Mouse (Mus musculus) c-Kit-positive CD71-positive TER-119-positive erythroid progenitor cells, embryonic 14.5 days (primary cell): ENCODE measurements around the gene Hyal2.
A peak's percentile ranks its signal among the peaks of the same experiment; 100 is the strongest.

Source experiments
- DNase-seq: peaks from one replicate; pipeline ENCODE4 v3.0.0-alpha.2; 2013; ENCODE audit warnings: low spot score

Hyal2 gene

DNA sequence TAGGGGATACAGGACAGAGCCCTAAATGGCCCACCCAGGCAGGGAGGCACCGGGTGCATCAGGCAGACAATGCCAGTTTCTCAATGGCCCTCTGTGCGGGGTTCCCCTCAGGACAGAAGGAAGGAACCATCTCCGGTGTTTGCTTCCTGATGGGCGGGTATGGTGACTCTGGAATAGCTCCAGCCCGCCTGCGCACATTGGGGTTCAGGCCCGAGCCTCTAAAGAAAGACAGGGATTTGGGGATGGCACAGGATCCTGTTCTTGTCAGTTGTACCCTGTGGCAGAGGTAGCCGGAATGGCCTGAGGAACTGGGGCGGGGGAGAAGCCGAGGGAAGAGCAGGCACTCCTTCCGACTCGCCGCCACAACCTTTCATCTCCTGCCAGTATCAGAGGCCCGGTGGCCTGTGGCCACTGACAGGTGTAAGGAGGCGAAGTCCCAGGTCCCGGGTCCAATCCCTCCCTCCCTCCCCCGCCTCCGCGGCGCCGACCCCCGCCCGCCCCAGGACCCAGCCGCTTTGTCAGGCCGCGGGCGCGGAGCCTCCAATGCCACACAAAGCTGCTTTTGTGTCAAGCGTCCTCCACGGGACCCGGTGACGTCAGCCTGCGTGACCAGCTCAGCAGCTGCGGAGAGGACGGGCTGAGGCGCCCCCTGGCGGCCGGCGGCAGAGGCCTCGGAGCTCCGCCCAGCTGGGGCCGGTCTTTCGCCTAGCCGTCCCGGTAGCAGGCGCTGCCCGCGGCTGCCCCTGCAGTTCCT, 44.6 kb downstream of the Hyal2 start:
- peak; percentile 94 for DNase-seq

DNA sequence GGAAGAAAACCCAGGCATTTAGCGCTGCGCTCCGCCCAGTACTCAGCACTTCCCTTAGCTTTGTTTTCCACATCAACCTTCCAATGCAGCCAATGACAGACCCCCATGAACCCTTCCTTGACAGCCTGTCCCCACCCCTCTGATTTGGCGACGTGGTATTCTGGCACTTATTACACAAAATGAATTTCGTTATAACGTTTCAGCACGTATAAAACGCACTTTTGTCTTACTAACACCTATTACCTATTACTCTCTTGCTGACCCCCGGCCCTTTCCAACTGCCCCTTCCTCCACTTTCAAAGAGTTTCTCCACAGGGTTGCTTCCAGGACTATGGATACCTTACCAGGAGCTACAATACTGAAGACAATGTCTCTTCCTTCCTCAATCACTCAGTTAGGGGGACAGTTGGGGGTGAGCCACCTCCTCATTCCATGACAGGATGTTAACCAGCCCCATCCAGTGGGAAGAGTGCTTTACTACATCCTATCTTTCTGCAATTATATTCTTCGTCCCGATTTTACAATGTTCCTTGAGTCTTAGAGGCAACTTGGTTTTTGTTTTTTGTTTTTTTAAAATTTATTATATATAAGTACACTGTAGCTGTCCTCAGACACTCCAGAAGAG, 45.3 kb downstream of the Hyal2 start:
- no peak for DNase-seq

DNA sequence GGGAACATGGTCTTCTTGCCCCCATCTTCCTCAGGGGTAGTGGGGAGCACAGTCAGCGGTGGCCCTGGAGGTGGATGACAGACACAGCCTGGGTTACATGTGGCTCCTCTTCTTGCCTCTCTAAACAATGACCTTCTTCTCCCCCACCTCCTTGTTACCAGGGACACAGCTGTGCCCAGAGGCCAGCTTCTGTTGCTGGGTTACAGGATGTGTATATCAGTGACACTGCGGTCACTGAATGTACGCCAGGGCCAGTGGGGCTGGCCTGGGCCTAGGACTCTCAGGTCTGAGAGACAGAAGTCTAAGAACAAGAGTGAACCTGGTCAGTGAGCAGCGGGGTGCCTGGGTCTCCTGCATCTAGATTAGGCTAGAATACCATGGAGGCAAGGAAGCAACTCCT, 47.3 kb downstream of the Hyal2 start:
- DNase-seq, result no peak

- no peak for DNase-seq
Observed at GRCm38 (mm10) chr9:107617461-107617860, 49.7 kb downstream of the Hyal2 start.

GRCm38 (mm10) chr9:107618098-107618497, 50.4 kb downstream of the Hyal2 start:
- no peak for DNase-seq

GRCm38 (mm10) chr9:107618778-107619545, 51.2 kb downstream of the Hyal2 start:
- DNase-seq, result no peak

- no peak for DNase-seq
Observed at GRCm38 (mm10) chr9:107619546-107619879, 51.8 kb downstream of the Hyal2 start.

GRCm38 (mm10) chr9:107620954-107621353, 53.2 kb downstream of the Hyal2 start:
- no peak for DNase-seq
